ENCODE assay signal across 13 mouse cellular contexts in genomic region chr4:32375721-32376526, GRCm38 (mm10).
DNase-seq lines count a peak whose midpoint lies in the region; ATAC-seq and TF ChIP-seq lines count a peak whose summit lies in the region.
"Had no signal": no experiment of that assay in that cellular context is flagged by ENCODE, and none has a peak within 500 bp of the region (broad histone marks: within the 10 kb centered on the region; RNA-seq: fewer than 3 reads in every experiment).

No protein-coding gene starts in this region.

- H3K79me2 ChIP-seq in heart, adult 2 months (replicated peaks; ENCODE audit: control insufficient read depth, insufficient read depth, low read length) = no peaks in the 10 kb centered on the region

- TF ChIP-seq CTCF in heart, adult 2 months (IDR thresholded peaks at IDR 0.05) = no peak

- 0 out of 2 replicates have a peak, but pooled peaks have one; percentile 33 for ATAC-seq in limb, embryonic 13.5 days (ENCODE audit: low FRiP score, low read depth)
- peak; percentile 55 for ATAC-seq in inflammation-experienced regulatory T-cells, adult 6 months

- H3K9me3 ChIP-seq in limb, embryonic 13.5 days = no peaks in the 10 kb centered on the region
- H3K9me3 ChIP-seq in limb, embryonic 10.5 days (replicated peaks) = no peaks in the 10 kb centered on the region
- no peaks in the 10 kb centered on the region for H3K9me3 ChIP-seq in embryonic facial prominence, embryonic 10.5 days
- H3K9me3 ChIP-seq: hindbrain, embryonic 15.5 days had no signal

- intact Hi-C loops in heart, adult 2 months (cut with DNase I) = no loop called here

- no peaks in the 10 kb centered on the region for H3K27me3 ChIP-seq in heart, adult 2 months (ENCODE audit: control insufficient read depth, insufficient read depth, low read length)
- no peaks in the 10 kb centered on the region for H3K27me3 ChIP-seq in limb, embryonic 13.5 days
- H3K27me3 ChIP-seq in limb, embryonic 10.5 days (ENCODE audit: low read depth, poor library complexity, severe bottlenecking) = no peaks in the 10 kb centered on the region
- H3K27me3 ChIP-seq in embryonic facial prominence, embryonic 10.5 days (replicated peaks; ENCODE audit: low read depth, poor library complexity, severe bottlenecking) = no peaks in the 10 kb centered on the region
- H3K27me3 ChIP-seq: hindbrain, embryonic 15.5 days had no signal

- no peak for DNase-seq in heart, adult 2 months
- DNase-seq in heart, adult 11 months = no peak
- DNase-seq in limb, embryonic 10.5 days (ENCODE audit: low spot score) = no peak
- no peak for DNase-seq in embryonic facial prominence, embryonic 10.5 days (ENCODE audit: low spot score)
- DNase-seq in kidney, adult 11 months = no peak
- no peak for DNase-seq in frontal cortex, postnatal 36 days (ENCODE audit: low spot score in 2 of 2)
- DNase-seq: cerebellum, adult 18-20 months; kidney, adult 9 months; thymus, postnatal 14 days had no signal

- no peak overlapping the region for H3K9ac ChIP-seq in heart, adult 2 months (ENCODE audit: low read depth, low read length)
- no peak overlapping the region for H3K9ac ChIP-seq in limb, embryonic 13.5 days
- H3K9ac ChIP-seq: hindbrain, embryonic 15.5 days had no signal

- peaks cover 10% of the 10 kb centered on the region for H3K4me1 ChIP-seq in heart, adult 2 months (ENCODE audit: control insufficient read depth, insufficient read depth, low read length)
- H3K4me1 ChIP-seq in limb, embryonic 13.5 days = peaks cover 50% of the 10 kb centered on the region
- H3K4me1 ChIP-seq in limb, embryonic 10.5 days = peaks cover 54% of the 10 kb centered on the region
- H3K4me1 ChIP-seq in embryonic facial prominence, embryonic 10.5 days = peaks cover 51% of the 10 kb centered on the region

- H3K27ac ChIP-seq in heart, adult 2 months = peak overlapping the region; percentile 22
- no peak overlapping the region for H3K27ac ChIP-seq in limb, embryonic 13.5 days
- no peak overlapping the region for H3K27ac ChIP-seq in limb, embryonic 10.5 days
- peak overlapping the region; percentile 24 for H3K27ac ChIP-seq in embryonic facial prominence, embryonic 10.5 days (replicated peaks)
- H3K27ac ChIP-seq: hindbrain, embryonic 15.5 days; left cerebral cortex, adult 2 months had no signal

- no peaks in the 10 kb centered on the region for H3K36me3 ChIP-seq in heart, adult 2 months (ENCODE audit: control insufficient read depth, insufficient read depth, low read length)
- H3K36me3 ChIP-seq in limb, embryonic 13.5 days = no peaks in the 10 kb centered on the region
- H3K36me3 ChIP-seq in limb, embryonic 10.5 days = peaks cover 17% of the 10 kb centered on the region
- no peaks in the 10 kb centered on the region for H3K36me3 ChIP-seq in embryonic facial prominence, embryonic 10.5 days (replicated peaks)
- H3K36me3 ChIP-seq: hindbrain, embryonic 15.5 days had no signal

- H3K4me2 ChIP-seq in limb, embryonic 13.5 days (replicated peaks) = no peak overlapping the region
- H3K4me2 ChIP-seq: hindbrain, embryonic 15.5 days had no signal

- 65% methylated on average over 16 of the region's 16 CpGs for WGBS in heart, adult 2 months
- 74% methylated on average over 16 of the region's 16 CpGs for WGBS in limb, embryonic 13.5 days
- WGBS in limb, embryonic 10.5 days = 83% methylated on average over 16 of the region's 16 CpGs
- WGBS in embryonic facial prominence, embryonic 10.5 days = 85% methylated on average over 16 of the region's 16 CpGs

- no peak for TF ChIP-seq POLR2A in heart, adult 2 months (IDR thresholded peaks at IDR 0.05; ENCODE audit: insufficient read depth, low read depth, low read length)

- H3K4me3 ChIP-seq in heart, adult 2 months = no peak overlapping the region
- H3K4me3 ChIP-seq in limb, embryonic 13.5 days = no peak overlapping the region
- no peak overlapping the region for H3K4me3 ChIP-seq in limb, embryonic 10.5 days
- no peak overlapping the region for H3K4me3 ChIP-seq in embryonic facial prominence, embryonic 10.5 days
- H3K4me3 ChIP-seq: hindbrain, embryonic 15.5 days; left cerebral cortex, adult 2 months had no signal

- no peak for TF ChIP-seq EP300 in heart, adult 2 months (IDR thresholded peaks at IDR 0.05; ENCODE audit: insufficient read depth, low read depth, low read length)

Comparison
In these comparisons a context has a peak if more than half of its experiments do, and no peak if none do; other contexts are left out.
1. H3K27ac ChIP-seq: peak in heart, adult 2 months (single experiment) and embryonic facial prominence, embryonic 10.5 days (single experiment); none in limb, embryonic 13.5 days (single experiment) and limb, embryonic 10.5 days (single experiment).